Mouse (Mus musculus) neural tube, embryonic 10.5 days (tissue): ENCODE data around the gene Smurf2.
A peak's percentile ranks its signal among the peaks of the same experiment; 100 is the strongest.
"Not testable (repeated sequence)": the region's sequence is repeated elsewhere in the genome, so short reads cannot be mapped to it uniquely, and the experiment has no call there.

Experiments used
- DNase-seq: peaks from one replicate; pipeline ENCODE4 v3.0.0-alpha.2; 2017; ENCODE audit warnings: low spot score; ENCODE audit errors: extremely low spot score

Smurf2 gene

GRCm38 (mm10) chr11:106814601-106815320 lies 105.8 kb downstream of the Smurf2 start:
- DNase-seq: no peak

- DNase-seq: no peak
These were observed 107.9 kb downstream of the Smurf2 start for GRCm38 (mm10) chr11:106812410-106813136.

- DNase-seq: not testable (repeated sequence)
These were observed 113.1 kb downstream of the Smurf2 start for GRCm38 (mm10) chr11:106807442-106807841.

- DNase-seq: no peak
These were observed 118.4 kb downstream of the Smurf2 start for GRCm38 (mm10) chr11:106802069-106802627.

GRCm38 (mm10) chr11:106795679-106796078 lies 124.8 kb downstream of the Smurf2 start:
- no peak for DNase-seq

GRCm38 (mm10) chr11:106793846-106794245 lies 126.7 kb downstream of the Smurf2 start:
- no peak for DNase-seq

GRCm38 (mm10) chr11:106789649-106790048 lies 130.9 kb downstream of the Smurf2 start:
- peak; percentile 23 for DNase-seq

- peak; percentile 99 for DNase-seq
These were observed 131.6 kb downstream of the Smurf2 start, which contains the start of the genes Ddx5 and Cep95 for GRCm38 (mm10) chr11:106788775-106789459. TSS of gene Ddx5 (minus strand) at chr11:106789185. TSS of gene Cep95 (plus strand) at chr11:106789252.

GRCm38 (mm10) chr11:106788026-106788774 lies 132.3 kb downstream of the Smurf2 start:
- DNase-seq: no peak

- DNase-seq: peak; percentile 80
These were observed 133.1 kb downstream of the Smurf2 start for GRCm38 (mm10) chr11:106787131-106788025.

- DNase-seq: no peak
These were observed 135.5 kb downstream of the Smurf2 start for GRCm38 (mm10) chr11:106785043-106785442.

GRCm38 (mm10) chr11:106784476-106784875 lies 136.0 kb downstream of the Smurf2 start:
- DNase-seq: no peak

- DNase-seq: no peak
These were observed 137.4 kb downstream of the Smurf2 start for GRCm38 (mm10) chr11:106782841-106783764.

- not testable (repeated sequence) for DNase-seq
These were observed 138.2 kb downstream of the Smurf2 start for GRCm38 (mm10) chr11:106782271-106782670.

- DNase-seq: no peak
These were observed 139.8 kb downstream of the Smurf2 start for GRCm38 (mm10) chr11:106780590-106781220.

GRCm38 (mm10) chr11:106780089-106780425 lies 140.5 kb downstream of the Smurf2 start:
- peak; percentile 22 for DNase-seq

GRCm38 (mm10) chr11:106779388-106780088 lies 141.0 kb downstream of the Smurf2 start, which contains the start of gene Polg2:
TSS of gene Polg2 (minus strand) at chr11:106779537.
- peak; percentile 92 for DNase-seq
